Mouse (Mus musculus) heart, postnatal 0 days (tissue): ENCODE measurements around the gene Klhl29.

Experiments used
- CTCF ChIP-seq: IDR thresholded peaks from 2 replicates; pipeline ENCODE4 v1.5.1; 2016; ENCODE audit warnings: antibody characterized with exemption, control low read depth, low read depth
- EP300 ChIP-seq: IDR thresholded peaks from 2 replicates; pipeline ENCODE4 v1.6.1; 2016; ENCODE audit warnings: antibody characterized with exemption, low read depth

DNA sequence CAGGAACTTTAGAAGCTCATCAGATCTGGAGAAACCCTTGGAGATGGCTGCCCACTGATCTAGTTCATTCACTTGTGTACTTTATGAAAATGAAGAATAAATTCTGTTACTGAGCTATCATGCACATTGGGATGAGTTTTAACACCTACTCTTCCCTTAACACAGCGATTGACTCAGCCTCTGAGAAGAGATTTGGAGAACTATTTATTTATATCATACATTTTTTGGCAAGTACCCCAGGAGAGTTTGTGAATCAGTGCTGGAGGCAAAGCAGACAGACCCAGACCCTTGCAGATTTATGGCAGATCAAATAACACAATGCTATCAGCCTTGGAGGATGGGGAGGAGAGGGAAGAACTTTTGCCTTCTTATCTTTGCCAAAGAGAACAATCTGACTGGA lies 11.6 kb upstream of the Klhl29 start:
- TF ChIP-seq CTCF (no peak), EP300 (no peak)
